Mouse (Mus musculus): ENCODE results near the gene Stap1. TPM values are rescaled to one million over a fixed set of nuclear protein-coding genes. Genes with fewer than 3 reads are reported as not detected.
A peak's percentile ranks its signal among the peaks of the same experiment; 100 is the strongest.

Stap1 gene
- polyA plus RNA-seq, 1 experiment from 2014 or later: not detected

- ATAC-seq (no peak), DNase-seq (ENCODE audit: low read depth, low spot score) (no peak)
- in situ Hi-C loops (cut with MboI; ENCODE audit: low pct_unique_long_range_greater_than_20kb): no loop called here
- POLR2A ChIA-PET: no interaction called here
- CTCF ChIA-PET: interaction anchor here (1.1 to 1.8 kb wide), 2 partner anchors 13 to 17 kb away, joined by 3 to 12 read pairs; partner anchors contain the start of gene Cenpc1
- H3K27me3 ChIP-seq: no peaks in the 10 kb centered on the region
- TF ChIP-seq CTCF (IDR thresholded peaks at IDR 0.05): no peak
These were observed 7.3 kb downstream of the Stap1 start for GRCm38 (mm10) chr5:86078720-86079334.

GRCm38 (mm10) chr5:86083987-86084386 lies 12.4 kb downstream of the Stap1 start:
- no peak for TF ChIP-seq CTCF (IDR thresholded peaks at IDR 0.05)
- DNase-seq (ENCODE audit: low read depth, low spot score) (no peak), ATAC-seq (no peak)
- in situ Hi-C loops (cut with MboI; ENCODE audit: low pct_unique_long_range_greater_than_20kb): no loop called here
- ChIA-PET CTCF (no interaction called here), POLR2A (no interaction called here)
- no peaks in the 10 kb centered on the region for H3K27me3 ChIP-seq

- no peaks in the 10 kb centered on the region for H3K27me3 ChIP-seq
- peak; percentile 65 for ATAC-seq
- ChIA-PET CTCF (no interaction called here), POLR2A (no interaction called here)
- DNase-seq (ENCODE audit: low read depth, low spot score): no peak
- in situ Hi-C loops (cut with MboI; ENCODE audit: low pct_unique_long_range_greater_than_20kb): no loop called here
- TF ChIP-seq CTCF (IDR thresholded peaks at IDR 0.05): no peak
These were observed 13.4 kb downstream of the Stap1 start for GRCm38 (mm10) chr5:86084979-86085378.

GRCm38 (mm10) chr5:86086751-86087150 lies 15.2 kb downstream of the Stap1 start:
- H3K27me3 ChIP-seq: no peaks in the 10 kb centered on the region
- in situ Hi-C loops (cut with MboI; ENCODE audit: low pct_unique_long_range_greater_than_20kb): no loop called here
- CTCF ChIA-PET: interaction anchor here (1.8 kb wide), 1 partner anchor 13 kb away, joined by 4 read pairs; no protein-coding TSS in a partner anchor
- DNase-seq (ENCODE audit: low read depth, low spot score) (no peak), ATAC-seq (no peak)
- POLR2A ChIA-PET: no interaction called here
- no peak for TF ChIP-seq CTCF (IDR thresholded peaks at IDR 0.05)

- ATAC-seq (no peak), DNase-seq (ENCODE audit: low read depth, low spot score) (no peak)
- ChIA-PET CTCF (interaction anchor here (0.7 to 2.5 kb wide), 5 partner anchors 10 to 96 kb away, joined by 3 to 6 read pairs (median 3); no protein-coding TSS in a partner anchor), POLR2A (no interaction called here)
- no peak for TF ChIP-seq CTCF (IDR thresholded peaks at IDR 0.05)
- no peaks in the 10 kb centered on the region for H3K27me3 ChIP-seq
- in situ Hi-C loops (cut with MboI; ENCODE audit: low pct_unique_long_range_greater_than_20kb): no loop called here
These were observed 23.2 kb downstream of the Stap1 start for GRCm38 (mm10) chr5:86094754-86095153.

- no peaks in the 10 kb centered on the region for H3K27me3 ChIP-seq
- no peak for TF ChIP-seq CTCF (IDR thresholded peaks at IDR 0.05)
- ChIA-PET POLR2A (no interaction called here), CTCF (interaction anchor here (1.1 to 4.7 kb wide), 5 partner anchors 9 to 32 kb away, joined by 3 to 26 read pairs (median 4); partner anchors contain the start of gene Cenpc1)
- DNase-seq (ENCODE audit: low read depth, low spot score) (no peak), ATAC-seq (no peak)
- in situ Hi-C loops (cut with MboI; ENCODE audit: low pct_unique_long_range_greater_than_20kb): no loop called here
These were observed 27.4 kb downstream of the Stap1 start for GRCm38 (mm10) chr5:86098988-86099387.

GRCm38 (mm10) chr5:86100621-86101020 lies 29.1 kb downstream of the Stap1 start:
- POLR2A ChIA-PET: no interaction called here
- H3K27me3 ChIP-seq: no peaks in the 10 kb centered on the region

GRCm38 (mm10) chr5:86102176-86102575 lies 30.6 kb downstream of the Stap1 start:
- TF ChIP-seq CTCF (IDR thresholded peaks at IDR 0.05): no peak
- POLR2A ChIA-PET: no interaction called here
- H3K27me3 ChIP-seq: no peaks in the 10 kb centered on the region
- CTCF ChIA-PET: interaction anchor here (1.1 to 4.7 kb wide), 2 partner anchors 8 to 35 kb away, joined by 3 to 26 read pairs; partner anchors contain the start of gene Cenpc1
- DNase-seq (ENCODE audit: low read depth, low spot score) (no peak), ATAC-seq (no peak)
- in situ Hi-C loops (cut with MboI; ENCODE audit: low pct_unique_long_range_greater_than_20kb): no loop called here

More at GRCm38 (mm10) chr5:86100621-86101020, 29.1 kb downstream of the Stap1 start:
- ATAC-seq (no peak), DNase-seq (ENCODE audit: low read depth, low spot score) (no peak)
- CTCF ChIA-PET: interaction anchor here (1.0 to 4.7 kb wide), 3 partner anchors 14 to 39 kb away, joined by 3 to 26 read pairs (median 4); partner anchors contain the start of gene Cenpc1
- in situ Hi-C loops (cut with MboI; ENCODE audit: low pct_unique_long_range_greater_than_20kb): no loop called here
- TF ChIP-seq CTCF (IDR thresholded peaks at IDR 0.05): no peak

GRCm38 (mm10) chr5:86106610-86107009 lies 35.1 kb downstream of the Stap1 start:
- no peak for DNase-seq (ENCODE audit: low read depth, low spot score)
- CTCF ChIA-PET: interaction anchor here (1.5 to 1.9 kb wide), 3 partner anchors 9 to 40 kb away, joined by 4 to 6 read pairs (median 5); no protein-coding TSS in a partner anchor
- H3K27me3 ChIP-seq: no peaks in the 10 kb centered on the region
- ATAC-seq: no peak
- TF ChIP-seq CTCF (IDR thresholded peaks at IDR 0.05): no peak
- in situ Hi-C loops (cut with MboI; ENCODE audit: low pct_unique_long_range_greater_than_20kb): no loop called here
- POLR2A ChIA-PET: no interaction called here

GRCm38 (mm10) chr5:86111074-86111473 lies 39.5 kb downstream of the Stap1 start:
- TF ChIP-seq CTCF (IDR thresholded peaks at IDR 0.05): no peak

GRCm38 (mm10) chr5:86113037-86113436 lies 41.5 kb downstream of the Stap1 start:
- POLR2A ChIA-PET: interaction anchor here (1.5 kb wide), 1 partner anchor 9 kb away, joined by 4 read pairs; no protein-coding TSS in a partner anchor
- no peaks in the 10 kb centered on the region for H3K27me3 ChIP-seq
- in situ Hi-C loops (cut with MboI; ENCODE audit: low pct_unique_long_range_greater_than_20kb): no loop called here
- ATAC-seq: no peak
- no peak for DNase-seq (ENCODE audit: low read depth, low spot score)
- no peak for TF ChIP-seq CTCF (IDR thresholded peaks at IDR 0.05)
- CTCF ChIA-PET: interaction anchor here (1.2 to 1.3 kb wide), 2 partner anchors 9 to 20 kb away, joined by 3 read pairs; no protein-coding TSS in a partner anchor

More at GRCm38 (mm10) chr5:86111074-86111473, 39.5 kb downstream of the Stap1 start:
- POLR2A ChIA-PET: no interaction called here
- ATAC-seq: no peak
- H3K27me3 ChIP-seq: no peaks in the 10 kb centered on the region
- in situ Hi-C loops (cut with MboI; ENCODE audit: low pct_unique_long_range_greater_than_20kb): no loop called here
- no peak for DNase-seq (ENCODE audit: low read depth, low spot score)
- CTCF ChIA-PET: no interaction called here
